Mouse (Mus musculus): ENCODE measurements around the gene Myh10. TPM values are rescaled to one million over a fixed set of nuclear protein-coding genes. Genes with fewer than 3 reads are reported as not detected.

Gene Myh10
- 141 and 149 TPM in 2 replicates for polyA plus RNA-seq (2012; rRNA removed)

GRCm38 (mm10) chr11:68691321-68692009 is at the start of gene Myh10:
TSS of gene Myh10 (plus strand) at chr11:68691559.

Other genes with a start within 250 kb of the Myh10 start
- 2.2 and 2.4 TPM in 2 replicates for gene Pik3r6, start 188.5 kb upstream of the Myh10 start, polyA plus RNA-seq (2012; rRNA removed)
- gene Mfsd6l, start 135.4 kb upstream of the Myh10 start, polyA plus RNA-seq (2012; rRNA removed): 0.09 and 0.15 TPM in 2 replicates
- gene Ccdc42, start 104.5 kb upstream of the Myh10 start, polyA plus RNA-seq (2012; rRNA removed): 0.44 and 0.53 TPM in 2 replicates
- gene Ndel1, start 180.3 kb downstream of the Myh10 start, polyA plus RNA-seq (2012; rRNA removed): 82.7 and 83.6 TPM in 2 replicates
- gene Rnf222, start 197.0 kb downstream of the Myh10 start, polyA plus RNA-seq (2012; rRNA removed): 0.05 and 0.34 TPM in 2 replicates
- gene Rpl26, start 210.0 kb downstream of the Myh10 start, polyA plus RNA-seq (2012; rRNA removed): 2,315 and 2,419 TPM in 2 replicates
- gene Odf4, start 235.5 kb downstream of the Myh10 start, polyA plus RNA-seq (2012; rRNA removed): 3.6 and 4.3 TPM in 2 replicates

Data from central nervous system, embryonic 18 days (tissue).